Mouse (Mus musculus) lung, adult 2 months (tissue): Measurements from ENCODE around the gene Ivns1abp. TPM values are rescaled to one million over a fixed set of nuclear protein-coding genes. Genes with fewer than 3 reads are reported as not detected.

Source experiments
- DNase-seq: peaks from one replicate; pipeline ENCODE4 v3.0.0; 2022
- H3K4me1 ChIP-seq: fragments of 200-500 bp; 2 replicates; pipeline ENCODE4 v1.6.1; 2011; ENCODE audit warnings: low read length; ENCODE audit not compliant: control insufficient read depth, insufficient read depth
- H3K4me3 ChIP-seq: fragments of 200-500 bp; replicated peaks from 2 replicates; pipeline ENCODE3; 2011; ENCODE audit warnings: low read depth, mild to moderate bottlenecking, control low read depth, low read length; ENCODE audit errors: extremely low read depth
- CTCF ChIP-seq: fragments of 200-500 bp; IDR thresholded peaks from 2 replicates; pipeline ENCODE4 v1.5.1; 2011; ENCODE audit warnings: mild to moderate bottlenecking, low read length, control low read depth; ENCODE audit not compliant: insufficient read depth
- POLR2A ChIP-seq: fragments of 200-500 bp; IDR thresholded peaks from 2 replicates; pipeline ENCODE4 v1.6.1; 2011; ENCODE audit warnings: low read depth, mild to moderate bottlenecking, control low read depth, low read length, borderline replicate concordance; ENCODE audit errors: extremely low read depth
- WGBS: fragments of 180-500 bp; shearing (Covaris S2); methylation state at CpG from one replicate; pipeline ENCODE4 v1.1.7; 2018; 5-methylcytosine and 5-hydroxymethylcytosine counted together
- polyA plus RNA-seq: library from polyadenylated mRNA; depleted of rRNA; stranded (reverse); fragments of >200 nt; gene quantifications from 2 replicates; pipeline ENCODE4 v1.2.3, GENCODE M21; 2012; rRNA removed

The Ivns1abp gene
- polyA plus RNA-seq, 1 experiment: 48.9 TPM

DNA sequence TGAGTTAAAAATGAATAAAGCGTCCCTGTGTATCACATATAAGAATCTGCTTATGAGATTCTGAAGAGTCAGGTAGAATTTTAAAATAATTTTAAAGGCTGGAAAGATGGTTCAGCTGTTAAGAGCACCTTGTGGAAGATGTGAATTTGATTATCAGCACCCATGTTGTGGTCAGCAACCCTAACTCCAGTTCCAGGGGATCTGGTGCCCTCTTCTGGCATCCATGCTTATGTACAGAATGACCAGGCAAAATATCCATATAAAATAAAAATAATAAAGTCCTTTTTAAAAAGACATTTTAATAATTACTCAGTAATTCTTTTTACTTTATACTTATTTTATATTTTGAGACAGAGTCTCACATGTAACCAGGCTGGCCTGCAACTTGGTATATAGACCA is 45.8 kb downstream of the Ivns1abp start:
- no peak for DNase-seq
- Histone ChIP-seq H3K4me1 (no peaks in the 10 kb centered on the region), H3K4me3 (no peak overlapping the region)
- 93% methylated on average over 1 of the region's 1 CpGs for WGBS
- TF ChIP-seq CTCF (peak; percentile 38; the same call in 1 of the 2 replicates), POLR2A (no peak)

DNA sequence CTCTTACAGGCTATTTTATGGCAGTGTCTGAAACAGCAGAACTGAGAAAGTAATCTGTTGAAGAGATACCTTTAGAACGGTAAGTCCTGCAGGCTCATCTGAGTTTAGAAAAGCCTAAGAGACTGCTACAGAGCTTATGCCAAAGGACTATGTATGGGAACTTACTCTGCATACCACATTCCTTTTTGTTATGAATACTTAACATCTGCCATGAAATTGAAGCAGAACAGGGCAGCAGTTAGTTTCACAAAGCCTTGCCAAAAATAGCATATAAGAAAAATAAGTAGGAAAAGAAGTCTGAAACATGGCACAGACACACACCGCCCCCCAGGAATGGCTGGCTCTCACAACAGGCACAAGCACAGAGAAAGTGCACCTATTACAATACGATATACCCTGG is 65.5 kb downstream of the Ivns1abp start:
- TF ChIP-seq POLR2A: no peak
- no peak for TF ChIP-seq CTCF
- DNase-seq: no peak
- H3K4me3 ChIP-seq: no peak overlapping the region
- H3K4me1 ChIP-seq: no peaks in the 10 kb centered on the region
- WGBS: 91% methylated on average over 3 of the region's 3 CpGs

Other genes with a start within 250 kb of the Ivns1abp start
- not detected in 2 replicates for gene Gm47985, start 161.9 kb upstream of the Ivns1abp start, polyA plus RNA-seq
- not detected in 2 replicates for gene Gm8947, start 152.1 kb upstream of the Ivns1abp start, polyA plus RNA-seq
- not detected in 2 replicates for gene Gm47995, start 146.0 kb upstream of the Ivns1abp start, polyA plus RNA-seq
- not detected in 2 replicates for gene 3110040M04Rik, start 140.4 kb upstream of the Ivns1abp start, polyA plus RNA-seq
- not detected in 2 replicates for gene Gm47996, start 134.3 kb upstream of the Ivns1abp start, polyA plus RNA-seq
- gene Swt1, start 84.0 kb downstream of the Ivns1abp start, polyA plus RNA-seq: 12.2 and 14.2 TPM in 2 replicates
- 13.2 and 13.8 TPM in 2 replicates for gene Trmt1l, start 84.1 kb downstream of the Ivns1abp start, polyA plus RNA-seq
- gene Rnf2, start 156.5 kb downstream of the Ivns1abp start, polyA plus RNA-seq: 9.4 and 12.0 TPM in 2 replicates
- 14.7 and 22.4 TPM in 2 replicates for gene Fam129a, start 226.7 kb downstream of the Ivns1abp start, polyA plus RNA-seq